Mouse (Mus musculus) sigmoid colon, adult 10 weeks (tissue): Measurements from ENCODE around the gene Tdrkh. TPM values are rescaled to one million over a fixed set of nuclear protein-coding genes. Genes with fewer than 3 reads are reported as not detected.

Source experiments
- polyA plus RNA-seq: library from polyadenylated mRNA; stranded (reverse); fragments of 350-450 nt; fragmentation: Illumina TruSeq; extraction: RNeasy Lipid Tissue Mini Kit (QIAGEN cat#74804); gene quantifications from one replicate; pipeline ENCODE4 v1.2.3, GENCODE M21; 2014; ENCODE audit warnings: low read depth, low replicate concordance

The Tdrkh gene
- polyA plus RNA-seq = 3.1 TPM

DNA sequence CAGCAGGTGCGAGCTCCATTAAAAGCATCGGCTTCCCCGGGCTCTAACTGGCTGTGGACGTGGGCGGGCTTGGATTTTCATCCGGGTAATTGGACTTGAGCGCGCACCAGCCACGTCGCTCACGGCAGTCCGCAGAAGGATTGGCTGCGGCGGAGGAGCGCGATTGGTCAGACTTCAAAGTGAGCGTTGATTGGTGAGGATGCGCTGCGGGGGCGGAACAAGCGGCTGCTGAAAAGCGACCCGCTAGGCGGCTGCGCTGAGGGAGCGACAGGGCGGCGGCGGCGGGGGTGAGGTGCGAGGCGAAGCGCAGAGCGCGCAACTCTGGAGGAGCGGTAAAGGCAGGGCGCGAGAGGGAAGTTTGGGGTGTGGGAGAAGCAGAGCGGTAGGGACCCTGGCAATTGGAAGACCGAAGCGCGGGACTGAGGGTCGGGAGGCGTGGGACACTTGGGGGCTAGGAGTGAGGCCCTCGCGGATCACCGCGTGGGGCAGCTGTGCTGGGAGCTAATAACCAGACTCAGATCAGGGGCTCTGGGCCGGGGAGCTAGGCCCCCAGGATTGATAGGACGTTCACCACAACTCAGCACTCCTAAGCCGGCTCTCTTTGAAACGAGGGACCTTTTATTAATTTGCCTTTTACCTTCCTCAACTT is at the start of gene Tdrkh:
Tdrkh (plus strand) TSS at position 243 of the 649 bp plus-strand sequence.

GRCm38 (mm10) chr3:94372641-94373040 is 40.4 kb upstream of the Tdrkh start, which contains the start of gene Rorc:
Gene Rorc, plus strand, starts transcription at chr3:94372794.

DNA sequence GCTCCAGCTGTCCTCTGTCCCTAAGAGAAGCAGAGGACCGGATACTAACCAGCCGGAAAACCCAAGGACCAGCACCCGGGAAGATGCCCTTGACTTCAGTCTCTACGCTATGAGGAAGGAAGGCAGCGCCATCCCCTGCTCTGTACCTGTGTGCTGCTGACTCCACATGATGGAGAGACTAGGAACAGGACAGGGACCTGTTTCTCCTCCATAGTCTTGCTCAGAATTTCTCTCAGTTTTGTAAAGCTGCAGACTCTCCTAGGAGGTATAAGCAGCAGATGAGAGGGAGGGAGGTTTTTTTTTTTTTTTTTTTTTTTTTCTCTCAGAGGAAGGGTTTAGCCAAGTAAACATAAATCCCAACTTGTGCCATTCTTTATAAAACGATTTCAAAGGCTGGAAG is 14.9 kb upstream of the Tdrkh start, which contains the start of gene Lingo4:
Lingo4 (plus strand) TSS at position 301 of the 400 bp plus-strand sequence.

DNA sequence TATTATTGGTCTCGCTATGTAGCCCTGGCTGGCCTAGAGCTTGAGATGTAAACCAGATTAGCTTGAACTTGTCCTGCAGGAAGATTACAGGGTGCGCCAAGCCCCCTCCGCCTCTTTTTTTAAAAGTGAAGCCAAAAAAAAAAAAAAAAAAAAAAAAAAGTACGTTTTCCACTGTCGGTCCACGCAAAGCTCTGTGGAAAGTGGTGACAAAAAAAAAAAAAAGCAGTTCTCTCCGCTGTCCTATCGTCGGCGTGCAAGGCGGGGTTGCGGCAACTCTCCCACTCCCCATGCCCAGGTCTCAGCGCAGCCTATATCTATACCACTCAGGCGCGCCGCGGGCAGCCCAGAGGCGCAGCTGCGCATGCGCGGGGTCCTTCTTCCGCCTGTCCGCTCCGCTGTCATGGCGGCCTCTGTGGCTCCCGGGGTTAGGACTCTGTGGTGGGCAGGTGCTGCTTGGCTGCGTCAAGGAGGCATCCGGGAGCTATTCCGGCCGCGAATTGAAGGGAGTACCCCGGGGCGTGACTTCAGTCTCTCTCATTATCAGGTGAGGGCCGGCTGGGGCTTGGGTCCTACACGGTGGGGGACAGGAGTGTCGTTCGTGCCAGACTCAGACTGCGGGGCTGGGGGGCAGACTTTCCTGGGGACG is 30.0 kb downstream of the Tdrkh start, which contains the start of gene Mrpl9:
Mrpl9 (plus strand) TSS at position 368 of the 646 bp plus-strand sequence.

DNA sequence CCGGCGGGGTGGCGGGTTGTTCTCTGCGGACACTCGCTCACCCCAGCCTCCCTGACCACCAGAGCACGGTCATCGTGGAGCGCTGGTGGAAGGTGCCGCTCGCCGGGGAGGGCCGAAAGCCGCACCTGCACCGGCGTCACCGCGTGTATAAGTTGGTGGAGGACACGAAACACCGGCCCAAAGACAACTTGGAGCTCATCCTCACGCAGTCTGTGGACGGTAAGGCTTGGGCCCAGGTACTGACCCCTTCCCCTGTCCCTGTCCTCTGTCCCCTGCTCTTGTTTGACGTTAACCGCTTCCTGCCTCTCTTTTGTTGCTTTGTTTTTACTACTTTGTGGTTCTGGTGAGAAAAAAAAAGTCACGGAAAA is 30.5 kb downstream of the Tdrkh start, which contains the start of gene Oaz3:
Oaz3 (minus strand) TSS at position 319 of the 368 bp plus-strand sequence.

DNA sequence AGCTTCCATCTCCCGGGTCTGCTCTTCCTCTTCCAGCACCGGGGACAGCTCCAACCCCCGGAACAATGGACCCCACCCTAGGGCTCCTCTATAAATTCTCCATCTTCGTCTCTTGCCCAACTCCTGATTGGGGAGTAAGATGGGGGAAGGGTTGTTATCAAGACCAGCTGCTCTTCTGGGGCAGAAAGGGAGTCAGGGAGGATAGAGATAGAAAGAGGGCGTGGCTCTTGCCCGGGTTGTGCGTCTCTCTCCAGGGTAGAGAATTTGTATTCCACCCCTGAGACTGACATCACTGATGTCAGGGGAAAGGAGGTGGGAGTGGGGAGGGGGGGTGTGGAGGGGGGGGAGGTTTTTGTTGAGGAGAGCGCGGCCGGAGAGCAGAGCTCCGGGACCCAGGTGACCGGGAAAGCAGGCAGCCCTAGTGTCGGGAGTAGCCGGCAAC is 64.9 kb downstream of the Tdrkh start, which contains the start of gene Celf3:
Celf3 (plus strand) TSS at position 315 of the 442 bp plus-strand sequence.

GRCm38 (mm10) chr3:94480291-94480884 is 67.3 kb downstream of the Tdrkh start, which contains the start of gene Riiad1:
Gene Riiad1, minus strand, starts transcription at chr3:94480341.

Other genes starting within 250 kb of the Tdrkh start
- not detected for gene Gm10696, start 235.1 kb upstream of the Tdrkh start, polyA plus RNA-seq
- gene Gm5286, start 216.6 kb upstream of the Tdrkh start, polyA plus RNA-seq = not detected
- gene Gm4778, start 149.2 kb upstream of the Tdrkh start, polyA plus RNA-seq = not detected
- gene Them4, start 103.2 kb upstream of the Tdrkh start, polyA plus RNA-seq = 41.5 TPM
- not detected for gene Them5, start 71.2 kb upstream of the Tdrkh start, polyA plus RNA-seq
- gene C2cd4d, start 50.8 kb upstream of the Tdrkh start, polyA plus RNA-seq = not detected
- gene Rorc, start 40.5 kb upstream of the Tdrkh start, polyA plus RNA-seq = 54.0 TPM
- 0.38 TPM for gene Lingo4, start 14.8 kb upstream of the Tdrkh start, polyA plus RNA-seq
- 50.4 TPM for gene Mrpl9, start 30.0 kb downstream of the Tdrkh start, polyA plus RNA-seq
- gene Oaz3, start 30.6 kb downstream of the Tdrkh start, polyA plus RNA-seq = 1.3 TPM
- 0.69 TPM for gene Celf3, start 65.0 kb downstream of the Tdrkh start, polyA plus RNA-seq
- gene Riiad1, start 67.1 kb downstream of the Tdrkh start, polyA plus RNA-seq = 3.2 TPM
- 47.7 TPM for gene Snx27, start 169.4 kb downstream of the Tdrkh start, polyA plus RNA-seq
- not detected for gene Gm10972, start 229.8 kb downstream of the Tdrkh start, polyA plus RNA-seq
- gene Tuft1, start 245.6 kb downstream of the Tdrkh start, polyA plus RNA-seq = 22.5 TPM